Mouse (Mus musculus) megakaryocyte, embryonic 14.5 days (primary cell): ENCODE measurements around the gene Slc35g3.

Source experiments
- FLI1 ChIP-seq: IDR thresholded peaks from 2 replicates; pipeline ENCODE4 v1.6.1; 2012; ENCODE audit warnings: low read length, inconsistent platforms, mixed read lengths
- GATA1 ChIP-seq: IDR thresholded peaks from 3 replicates; pipeline ENCODE4 v1.6.1; 2012; ENCODE audit warnings: mixed read lengths, low read length, inconsistent platforms, borderline replicate concordance

GRCm38 (mm10) chr11:69797924-69798323 lies 36.2 kb upstream of the Slc35g3 start:
- TF ChIP-seq FLI1 (no peak), GATA1 (no peak)
